Mouse (Mus musculus): ENCODE results near the gene Inpp4b. TPM values are rescaled to one million over a fixed set of nuclear protein-coding genes. Genes with fewer than 3 reads are reported as not detected.

Gene Inpp4b
- polyA plus RNA-seq, 1 experiment from 2014 or later: 49.9 TPM

DNA sequence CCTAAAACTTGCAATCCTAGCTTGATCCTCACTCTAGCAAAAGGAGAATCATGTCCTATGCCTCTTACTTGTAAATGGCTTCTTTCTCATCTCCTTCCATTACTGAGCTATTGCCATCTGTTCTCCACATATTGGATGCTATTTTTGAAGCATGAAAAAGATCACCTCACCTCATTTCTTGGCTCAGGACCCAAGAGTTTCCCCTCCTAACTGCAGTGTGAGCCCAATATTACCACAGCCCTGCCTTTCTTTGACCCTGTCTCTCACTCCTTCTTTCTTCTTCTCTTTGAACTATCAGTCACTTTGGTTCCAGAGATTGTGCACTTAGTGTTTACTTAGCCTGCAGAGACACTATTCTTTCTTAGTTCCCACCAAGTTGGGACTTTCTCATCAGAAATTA, 489.1 kb downstream of the Inpp4b start:
- DNase-seq (ENCODE audit: low spot score): no peak

DNA sequence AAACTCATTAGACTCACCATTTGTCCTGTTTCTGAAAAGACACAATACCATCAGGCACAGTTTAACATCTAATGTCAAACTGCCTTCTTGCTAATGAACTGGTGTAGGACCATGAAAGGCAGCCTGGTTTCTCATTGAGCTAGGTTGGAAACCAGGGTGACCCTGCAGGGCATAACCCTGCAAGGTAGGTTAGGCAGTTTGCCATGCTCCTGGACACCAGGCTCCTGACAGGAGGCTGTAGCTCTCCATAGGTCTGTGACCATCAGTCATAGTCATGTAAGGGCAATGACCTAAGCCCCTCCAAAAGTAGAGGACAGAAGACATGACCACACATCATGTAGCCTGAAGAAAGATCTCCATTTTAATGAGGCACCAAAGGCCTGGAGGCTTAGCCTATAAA, 491.5 kb downstream of the Inpp4b start:
- DNase-seq (ENCODE audit: low spot score): no peak

DNA sequence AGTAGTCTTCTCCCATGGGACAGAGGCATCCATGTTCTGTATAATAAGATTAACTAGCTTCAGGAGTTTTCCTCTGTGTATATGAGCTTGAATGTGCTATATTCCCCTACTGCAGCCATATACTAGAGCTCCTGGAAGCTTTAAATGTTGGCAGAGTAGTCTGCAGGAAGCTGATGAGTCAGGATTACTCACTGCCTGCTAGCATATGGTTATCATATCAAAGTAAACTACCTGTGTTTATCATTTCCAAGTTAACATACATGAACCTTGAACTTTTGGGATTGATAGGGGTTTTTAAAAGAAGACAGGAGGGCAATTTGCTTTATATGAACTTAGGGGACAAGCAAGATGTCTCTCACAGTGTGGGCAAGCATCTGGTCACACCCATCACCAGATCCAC, 498.2 kb downstream of the Inpp4b start:
- DNase-seq (ENCODE audit: low spot score): no peak

DNA sequence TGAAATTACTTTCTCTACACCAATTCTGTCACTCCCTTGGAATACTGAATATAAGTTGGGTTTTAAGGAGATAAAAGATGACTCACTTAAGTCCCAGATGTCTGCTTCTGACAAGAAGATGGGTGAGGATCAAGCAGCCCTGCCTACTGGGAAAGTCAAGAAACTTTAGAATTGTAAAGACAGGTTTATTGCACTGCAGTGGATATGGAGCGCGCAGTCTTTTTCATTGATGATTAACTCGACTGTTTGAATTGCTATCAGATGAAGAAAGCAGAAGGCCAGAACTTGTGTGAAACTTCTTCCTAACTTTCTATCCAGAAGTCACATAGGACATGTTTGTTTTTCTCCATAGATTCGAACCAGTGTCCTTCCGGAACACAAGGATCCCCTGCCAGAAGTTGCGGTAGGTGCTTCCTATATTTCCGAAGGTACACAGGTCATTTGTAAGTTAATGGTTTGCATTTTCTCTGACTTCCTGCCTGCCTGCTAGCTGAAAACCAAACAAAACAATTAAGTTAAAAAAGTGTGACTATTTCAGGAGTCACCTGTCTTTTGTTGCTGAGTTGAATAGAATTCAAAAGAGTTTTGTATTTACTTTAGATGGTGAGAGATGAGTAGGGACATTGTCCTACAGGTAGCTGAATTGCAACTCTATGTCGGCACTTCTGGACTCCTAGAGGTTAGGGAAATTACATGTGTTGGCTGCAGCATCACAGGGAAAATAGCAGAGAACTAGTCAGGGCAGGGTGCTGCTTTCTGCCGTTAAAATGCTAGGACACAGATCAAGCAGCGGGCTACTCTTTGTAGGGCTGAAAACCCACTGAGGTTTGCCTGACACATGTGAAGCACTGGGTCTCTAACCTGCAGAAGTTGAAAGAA, 502.0 kb downstream of the Inpp4b start:
- DNase-seq (ENCODE audit: low spot score): no peak

DNA sequence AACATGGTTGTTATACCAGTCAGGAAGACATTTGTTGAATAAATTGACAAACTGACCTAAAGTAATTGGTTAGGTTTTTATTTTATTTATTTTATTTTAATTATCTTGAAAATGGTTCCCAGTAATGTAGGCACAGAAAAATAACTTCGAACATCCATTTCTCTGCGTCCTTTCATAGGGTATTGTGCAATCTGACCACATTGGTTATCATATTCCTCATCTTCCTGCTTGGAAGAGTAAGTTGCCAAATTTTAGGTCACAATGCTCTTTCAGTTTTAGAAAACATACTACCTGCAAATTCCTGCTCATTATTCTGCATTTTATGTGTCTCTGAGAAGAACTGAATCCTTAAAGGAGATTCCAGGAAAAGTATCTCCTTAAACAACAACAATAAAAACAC, 505.6 kb downstream of the Inpp4b start:
- DNase-seq (ENCODE audit: low spot score): no peak

DNA sequence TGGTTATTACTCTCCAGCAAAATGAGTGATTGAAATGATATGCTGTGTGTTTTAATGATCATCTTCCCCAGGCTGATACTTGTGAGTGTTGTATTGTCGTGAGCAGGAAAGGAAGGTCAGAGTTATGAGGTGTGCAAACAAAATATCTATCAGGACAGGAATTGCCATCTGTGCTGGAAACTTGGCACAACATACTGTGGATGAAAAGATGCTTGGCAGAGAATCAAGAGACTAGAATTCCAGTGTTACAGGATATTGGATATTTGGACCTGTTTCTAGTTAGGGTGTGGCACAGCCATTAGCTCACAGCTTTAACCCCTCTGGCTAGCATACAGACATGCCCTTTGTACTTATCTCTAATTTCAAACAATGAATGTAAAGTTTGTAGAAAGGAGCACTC, 507.6 kb downstream of the Inpp4b start:
- no peak for DNase-seq (ENCODE audit: low spot score)

DNA sequence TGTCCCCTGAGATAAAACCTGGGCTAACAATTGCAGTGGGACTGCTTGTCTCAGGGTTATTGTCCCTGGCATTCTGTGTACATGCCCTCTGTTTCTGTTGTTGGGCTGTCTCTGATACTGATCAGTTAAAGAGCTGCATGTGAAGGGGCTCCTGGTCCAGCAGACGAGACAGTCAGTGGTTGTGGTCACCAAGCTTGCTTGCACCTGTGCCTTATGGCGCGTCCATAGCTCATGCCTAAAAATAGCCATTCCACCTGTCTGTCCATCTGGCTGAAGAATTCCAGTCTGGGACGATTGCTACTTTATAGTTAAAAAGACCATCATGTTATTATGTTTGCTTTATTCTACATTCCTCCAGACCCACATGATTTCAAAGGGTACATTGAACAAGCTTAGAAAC, 510.8 kb downstream of the Inpp4b start:
- no peak for DNase-seq (ENCODE audit: low spot score)

DNA sequence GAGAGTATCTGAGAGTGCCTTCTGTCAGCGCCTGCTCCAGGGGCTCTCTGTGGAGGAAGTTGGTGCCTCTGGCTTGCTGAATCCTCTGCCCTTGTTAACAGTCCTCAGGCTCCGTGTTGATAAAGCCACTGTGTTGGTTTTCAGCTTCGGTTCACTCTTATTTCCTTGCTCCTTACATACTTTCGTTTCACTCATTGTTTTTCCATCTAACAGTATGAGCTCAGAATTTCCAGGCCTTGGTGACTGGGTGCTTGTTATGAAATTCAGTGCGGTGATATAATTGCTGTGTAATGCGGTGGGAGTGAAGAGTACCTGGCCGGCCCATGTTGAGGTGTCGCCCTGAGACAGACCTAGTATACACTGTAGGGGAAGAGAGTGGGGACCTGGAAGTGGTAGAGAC, 512.2 kb downstream of the Inpp4b start:
- DNase-seq (ENCODE audit: low spot score): no peak

DNA sequence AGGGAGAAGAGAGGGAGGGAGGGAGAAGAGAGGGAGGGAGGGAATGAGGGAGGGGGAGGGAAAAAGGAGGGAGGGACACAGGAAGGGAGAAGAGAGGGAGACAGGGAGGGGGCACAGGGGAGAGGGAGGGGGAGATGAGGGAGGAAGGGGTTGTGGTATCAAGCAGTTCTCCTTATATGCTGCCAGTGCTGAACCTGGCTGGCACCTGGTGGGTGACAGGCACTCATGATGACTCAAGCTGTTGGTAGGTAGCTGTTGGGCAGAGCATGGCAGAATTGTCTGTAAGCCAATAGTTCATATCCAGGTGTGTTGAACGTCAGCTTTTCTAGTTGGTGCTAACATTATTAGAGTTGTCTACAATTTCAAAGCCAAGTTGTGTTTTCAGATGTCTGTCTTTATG, 512.7 kb downstream of the Inpp4b start:
- no peak for DNase-seq (ENCODE audit: low spot score)

DNA sequence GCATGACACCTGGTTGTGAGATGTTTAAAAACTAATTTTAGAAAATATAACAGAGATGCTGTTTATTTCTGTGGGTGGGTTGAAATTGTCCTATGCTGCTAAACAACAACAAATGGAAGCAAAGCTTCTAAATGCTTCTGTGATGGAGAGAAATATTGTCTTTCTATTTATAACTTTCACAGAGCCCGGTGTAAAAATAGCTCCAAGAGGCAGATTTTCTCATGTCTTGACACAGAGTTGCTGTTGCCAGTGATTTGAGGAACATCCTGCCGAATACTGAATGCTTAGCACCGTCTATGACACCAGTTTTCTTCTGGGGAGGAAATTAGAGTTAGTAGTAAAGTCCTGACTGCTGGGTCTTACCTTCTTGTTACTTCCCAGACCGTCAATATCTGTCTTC, 513.8 kb downstream of the Inpp4b start:
- no peak for DNase-seq (ENCODE audit: low spot score)

DNA sequence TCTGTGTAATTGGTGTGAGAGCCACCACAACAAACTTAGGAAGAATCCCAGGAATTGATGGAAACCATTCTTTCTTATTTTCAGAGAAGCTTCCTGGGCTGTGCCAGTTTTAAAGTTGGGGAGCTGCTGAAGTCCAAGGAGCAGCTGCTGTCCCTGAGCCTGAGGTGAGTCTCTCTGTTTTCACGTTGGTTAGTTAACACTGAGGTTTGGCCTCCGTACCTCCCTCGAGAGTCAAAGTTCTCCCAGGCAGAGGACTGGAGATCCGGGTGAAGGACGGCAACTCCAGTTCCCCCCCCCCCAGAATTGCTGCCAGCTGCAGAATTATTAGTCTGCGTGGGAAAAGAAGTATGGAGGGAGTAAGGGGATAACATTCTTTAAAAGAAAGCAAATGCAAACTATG, 514.3 kb downstream of the Inpp4b start:
- no peak for DNase-seq (ENCODE audit: low spot score)

DNA sequence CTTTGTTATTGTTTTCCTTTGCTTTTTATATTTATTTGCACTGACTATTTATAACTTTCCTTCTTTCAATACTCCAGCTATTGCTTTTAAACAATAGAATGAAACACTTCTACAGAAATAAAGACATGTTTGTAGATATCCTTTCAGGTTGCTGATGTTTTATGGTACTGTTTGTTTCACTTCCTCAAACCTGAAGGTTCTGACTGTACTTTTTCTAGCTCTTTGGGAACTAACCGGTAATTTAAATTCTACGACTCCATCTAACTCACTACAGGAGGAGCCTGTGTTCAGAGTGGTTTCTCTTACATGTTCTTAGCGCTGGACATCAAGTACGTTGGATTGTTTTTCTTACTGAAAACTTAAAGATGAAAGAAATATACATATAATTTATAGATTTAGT, 516.0 kb downstream of the Inpp4b start:
- no peak for DNase-seq (ENCODE audit: low spot score)

DNA sequence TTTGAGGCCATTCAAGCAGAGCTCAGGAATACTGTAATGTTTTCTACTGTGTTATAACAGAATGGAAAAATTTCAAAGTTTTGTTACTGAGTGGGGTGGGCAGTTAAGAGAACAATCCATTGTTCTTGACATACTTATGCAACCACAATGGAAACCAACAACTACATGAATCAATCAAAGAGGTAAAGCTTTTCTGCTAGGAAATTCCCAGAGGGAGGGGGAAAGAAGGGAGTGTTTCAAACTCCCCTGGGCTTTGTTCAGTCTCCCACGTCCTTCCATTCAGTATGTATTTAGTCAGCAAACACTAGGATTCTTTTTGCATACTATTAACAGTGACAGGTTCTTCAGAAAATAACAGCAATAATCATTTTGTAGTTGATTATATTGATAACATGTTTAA, 517.4 kb downstream of the Inpp4b start:
- no peak for DNase-seq (ENCODE audit: low spot score)

DNA sequence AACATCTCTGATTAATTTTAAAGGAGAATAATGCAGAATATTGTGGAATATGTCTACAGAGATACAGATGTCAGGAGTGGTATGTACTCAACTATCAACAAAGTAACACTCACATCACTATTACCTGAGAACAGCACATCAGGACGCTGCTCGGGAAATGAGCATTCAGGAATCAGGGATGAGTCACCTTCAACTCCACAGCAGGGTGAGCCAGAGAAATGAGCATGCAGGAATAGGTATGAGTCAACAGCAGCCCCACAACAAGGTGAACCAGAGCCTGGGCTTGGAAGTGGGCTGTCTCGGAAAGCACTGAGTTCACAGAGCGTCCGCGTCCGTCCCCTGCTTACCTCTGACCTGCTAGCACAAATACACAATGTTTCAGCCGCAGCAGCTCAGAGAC, 519.0 kb downstream of the Inpp4b start:
- DNase-seq (ENCODE audit: low spot score): no peak

DNA sequence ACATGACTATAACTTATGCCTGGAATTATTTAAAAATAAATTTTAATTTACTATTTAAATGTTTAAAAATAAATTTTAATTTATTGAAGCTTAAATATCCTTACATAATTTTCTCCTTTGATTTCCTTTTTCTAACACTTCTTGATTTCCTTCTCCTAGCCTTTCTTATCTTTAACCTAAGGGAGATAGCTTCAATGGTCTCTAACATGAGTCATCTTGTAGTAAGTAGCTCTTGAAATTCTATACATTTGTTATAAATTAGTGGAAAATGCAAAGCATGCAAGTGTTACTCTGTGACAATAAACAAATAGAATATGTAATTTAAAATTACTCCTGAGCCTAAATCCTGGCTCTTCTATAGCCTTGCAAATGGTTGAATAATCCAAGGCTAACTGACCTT, 520.4 kb downstream of the Inpp4b start:
- DNase-seq (ENCODE audit: low spot score): no peak

DNA sequence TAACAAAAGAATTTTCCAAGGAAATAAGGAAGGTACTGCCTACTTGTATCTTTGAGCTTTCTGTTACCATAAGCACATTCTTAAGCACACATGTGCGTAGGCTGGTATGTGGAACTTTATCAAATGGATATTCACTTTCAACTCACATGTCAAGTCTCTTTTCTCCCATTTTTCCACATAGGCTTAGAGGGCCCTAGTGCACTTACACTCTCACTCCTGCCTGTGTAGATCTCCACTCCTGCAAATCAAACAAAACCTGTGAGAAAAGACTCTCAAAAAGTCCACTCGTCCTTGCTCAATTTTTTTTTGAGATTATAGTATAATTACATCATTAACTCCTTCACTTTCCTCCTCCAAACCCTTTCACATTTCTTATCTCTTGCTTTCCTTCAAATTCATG, 522.0 kb downstream of the Inpp4b start:
- DNase-seq (ENCODE audit: low spot score): no peak

DNA sequence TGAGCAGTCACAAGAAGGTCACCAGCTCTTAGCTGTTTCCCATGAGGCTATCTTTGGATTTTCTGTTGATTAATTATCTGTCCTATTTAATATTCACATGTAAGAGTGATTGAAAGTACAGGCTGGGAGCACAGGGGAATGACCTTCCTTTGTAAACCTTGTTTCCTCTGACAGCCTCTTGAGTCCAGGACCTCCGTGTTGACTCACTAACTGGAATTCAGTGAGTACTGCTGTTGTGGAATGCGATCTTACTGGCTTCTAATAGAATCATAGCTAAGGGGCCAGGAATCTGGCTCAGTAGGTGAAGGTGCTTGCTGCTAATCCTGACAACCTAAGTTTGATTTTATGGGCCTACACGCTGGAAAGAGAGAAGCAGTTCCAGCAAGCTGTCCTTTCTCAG, 523.3 kb downstream of the Inpp4b start:
- DNase-seq (ENCODE audit: low spot score): no peak

DNA sequence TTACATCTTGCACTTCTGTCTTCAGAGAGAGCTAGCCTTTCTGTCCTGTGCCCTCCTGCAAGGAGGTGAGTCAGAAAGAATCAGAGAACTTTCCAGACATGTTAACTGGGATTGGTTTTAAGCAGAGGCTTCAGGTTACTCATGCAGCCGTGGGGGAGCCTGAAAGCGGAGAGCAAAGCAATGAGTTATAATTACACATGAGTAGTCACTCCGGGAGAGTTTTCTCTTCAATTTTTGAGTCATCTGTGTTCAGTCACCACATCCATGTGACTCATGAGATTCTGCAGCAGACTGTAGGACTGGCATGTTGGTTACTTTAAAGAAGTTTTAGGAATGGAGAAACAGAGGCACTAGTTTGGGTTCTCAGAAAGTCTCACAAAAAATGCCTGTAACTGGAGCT, 524.7 kb downstream of the Inpp4b start:
- DNase-seq (ENCODE audit: low spot score): no peak

DNA sequence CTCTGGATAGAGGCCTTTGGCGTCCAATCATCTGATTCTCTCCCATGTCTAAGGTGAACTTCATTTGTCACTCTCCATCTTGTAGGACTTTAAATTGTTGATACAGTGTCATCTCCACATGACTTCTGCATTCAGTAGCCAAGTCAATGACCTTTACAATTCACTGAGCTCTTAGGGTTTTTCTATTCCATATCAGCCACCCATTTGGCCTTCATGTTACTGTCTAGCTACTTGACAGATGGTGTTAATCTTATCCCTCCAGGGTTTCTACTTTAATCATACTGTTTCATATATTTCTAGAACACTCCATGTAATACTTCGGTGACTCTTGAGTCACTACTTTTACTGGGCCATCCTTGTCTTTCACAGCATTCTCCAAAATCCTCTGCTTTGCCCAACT, 528.1 kb downstream of the Inpp4b start:
- no peak for DNase-seq (ENCODE audit: low spot score)

DNA sequence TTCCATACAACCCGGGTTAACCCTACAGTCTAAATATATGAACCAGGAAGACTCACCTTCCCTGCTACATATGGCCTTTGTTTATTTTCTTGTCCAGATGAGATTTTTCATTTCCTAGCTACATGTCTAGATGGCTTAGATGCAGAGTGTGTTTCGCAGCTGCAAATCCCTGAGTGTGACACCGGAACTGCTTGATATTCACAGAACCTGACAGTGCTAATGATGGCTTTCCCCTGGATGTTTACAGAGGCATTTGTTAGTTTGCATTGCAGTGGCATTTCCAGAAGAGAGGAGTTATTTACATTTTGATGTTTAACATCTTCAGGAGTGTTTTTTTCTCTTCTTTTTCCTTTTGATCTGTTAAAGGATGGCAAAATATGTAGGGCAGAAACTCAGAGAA, 537.7 kb downstream of the Inpp4b start:
- no peak for DNase-seq (ENCODE audit: low spot score)

DNA sequence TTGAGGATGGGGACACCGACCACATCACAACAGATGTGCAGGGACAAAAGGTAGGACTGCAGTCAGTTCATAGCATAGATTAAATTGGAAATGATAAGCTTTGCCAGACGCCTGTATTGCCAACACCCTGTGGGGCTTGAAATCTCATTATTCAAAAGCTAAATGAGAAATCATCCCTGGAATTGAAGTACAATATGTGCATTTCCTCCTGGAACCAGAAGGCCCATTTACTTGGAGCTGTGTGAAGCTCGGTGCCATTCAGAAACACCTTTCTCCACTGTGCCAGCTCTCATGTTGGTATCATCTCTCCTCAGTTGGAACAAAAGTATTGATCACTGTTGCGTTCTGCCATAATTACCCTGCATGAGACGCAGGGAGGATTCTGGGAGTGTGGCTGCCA, 541.8 kb downstream of the Inpp4b start:
- DNase-seq (ENCODE audit: low spot score): no peak

DNA sequence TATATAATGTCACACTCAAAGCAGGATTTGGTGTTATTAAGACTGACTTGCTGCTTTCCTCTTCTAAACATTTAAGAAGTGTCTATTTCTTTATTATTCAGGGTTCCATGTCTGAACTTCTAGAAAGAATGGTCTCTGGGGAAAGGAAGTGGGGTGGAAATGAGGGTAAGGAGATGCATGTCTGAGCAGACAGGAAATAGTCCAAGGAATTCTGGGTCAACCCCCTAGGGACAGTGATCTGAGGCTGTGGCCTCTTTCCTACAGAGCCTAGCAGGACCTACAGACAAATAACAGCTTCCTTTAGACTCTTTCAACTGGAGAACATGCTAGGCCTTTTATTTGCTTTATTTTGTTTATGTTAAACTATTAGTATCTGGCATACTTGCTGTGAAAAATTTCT, 546.5 kb downstream of the Inpp4b start:
- DNase-seq (ENCODE audit: low spot score): no peak

DNA sequence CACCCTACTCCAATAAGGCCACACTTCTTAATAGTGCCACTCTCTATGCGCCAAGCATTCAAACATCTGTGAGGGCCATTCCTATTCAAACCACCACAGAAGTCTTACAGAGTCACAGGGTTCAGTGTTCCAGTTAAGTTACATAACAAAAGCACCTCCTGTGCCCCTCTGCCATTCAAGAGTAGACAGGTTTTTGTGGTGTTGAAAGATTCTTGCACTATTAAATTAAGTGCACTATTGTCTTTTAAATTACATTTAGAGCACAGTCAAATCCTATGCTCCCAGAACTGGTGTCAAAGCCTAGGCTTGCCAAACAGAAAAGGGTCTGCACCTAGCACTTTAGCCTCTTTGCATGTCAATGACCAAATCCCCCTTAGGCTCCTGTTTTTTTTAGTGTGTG, 550.9 kb downstream of the Inpp4b start:
- DNase-seq (ENCODE audit: low spot score): no peak

DNA sequence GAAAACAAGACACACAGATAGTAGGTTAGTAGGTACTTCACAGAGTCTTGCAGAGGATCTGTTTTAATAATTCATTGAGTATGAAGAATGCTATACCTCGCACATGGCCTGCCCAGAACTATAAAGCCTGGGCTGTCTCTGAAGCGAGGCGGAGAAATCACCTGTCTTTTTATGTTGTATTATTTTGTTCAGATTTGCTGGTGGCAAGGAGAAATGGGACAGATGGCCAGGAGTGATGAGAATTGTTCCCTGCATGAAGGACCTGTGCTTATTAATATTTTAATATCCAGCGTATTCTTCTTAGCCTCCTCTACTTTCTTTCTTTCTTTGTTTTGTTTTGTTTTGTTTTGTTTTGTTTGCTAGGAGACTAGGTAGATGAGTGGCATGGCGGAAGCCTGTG, 604.5 kb downstream of the Inpp4b start:
- no peak for DNase-seq (ENCODE audit: low spot score)

Data from thymus, postnatal 0 days (tissue).